Mouse (Mus musculus): Measurements from ENCODE around the gene Mosmo.

Gene Mosmo

DNA sequence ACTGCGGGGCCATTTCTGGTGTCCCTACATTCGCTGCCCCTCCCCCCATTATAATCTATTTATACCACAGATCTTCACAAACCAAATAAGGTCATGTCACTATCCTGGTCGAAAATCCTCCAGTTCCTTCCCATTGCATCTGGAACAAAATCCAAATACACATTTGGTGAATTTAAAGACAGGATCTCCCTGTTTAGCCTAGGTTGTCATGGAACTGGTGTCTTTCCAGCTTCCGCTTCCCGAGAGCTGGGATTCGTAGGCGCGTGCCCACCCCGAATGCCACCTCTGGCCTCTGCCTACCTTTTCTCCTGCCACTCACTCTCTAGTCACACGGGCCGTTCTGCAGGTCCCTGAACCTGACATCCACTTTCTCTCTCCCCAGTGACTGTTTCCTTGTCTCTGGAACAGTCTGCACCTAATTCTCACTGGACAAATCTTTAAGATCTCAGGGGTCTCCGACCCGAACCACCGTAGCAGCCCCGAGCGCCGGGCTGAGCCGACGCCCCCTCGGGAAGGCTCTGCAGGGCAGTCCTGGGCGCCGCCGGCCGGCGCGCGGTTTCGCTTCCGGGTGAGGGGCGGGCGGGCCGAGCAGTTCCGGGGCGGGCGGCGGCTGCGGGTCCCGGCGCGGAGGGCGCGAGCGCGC lies at the start of gene Mosmo:
Gene Mosmo (plus strand): TSS at position 618 of the 643 bp plus-strand sequence.
- no peak for DNase-seq (ENCODE audit: low read depth, low spot score)

- DNase-seq (ENCODE audit: low read depth, low spot score), result peak; percentile 68
These were observed 44.9 kb upstream of the Mosmo start for GRCm38 (mm10) chr7:120632518-120632917.

- no peak for DNase-seq (ENCODE audit: low read depth, low spot score)
These were observed 43.1 kb upstream of the Mosmo start for GRCm38 (mm10) chr7:120634301-120634700.

DNA sequence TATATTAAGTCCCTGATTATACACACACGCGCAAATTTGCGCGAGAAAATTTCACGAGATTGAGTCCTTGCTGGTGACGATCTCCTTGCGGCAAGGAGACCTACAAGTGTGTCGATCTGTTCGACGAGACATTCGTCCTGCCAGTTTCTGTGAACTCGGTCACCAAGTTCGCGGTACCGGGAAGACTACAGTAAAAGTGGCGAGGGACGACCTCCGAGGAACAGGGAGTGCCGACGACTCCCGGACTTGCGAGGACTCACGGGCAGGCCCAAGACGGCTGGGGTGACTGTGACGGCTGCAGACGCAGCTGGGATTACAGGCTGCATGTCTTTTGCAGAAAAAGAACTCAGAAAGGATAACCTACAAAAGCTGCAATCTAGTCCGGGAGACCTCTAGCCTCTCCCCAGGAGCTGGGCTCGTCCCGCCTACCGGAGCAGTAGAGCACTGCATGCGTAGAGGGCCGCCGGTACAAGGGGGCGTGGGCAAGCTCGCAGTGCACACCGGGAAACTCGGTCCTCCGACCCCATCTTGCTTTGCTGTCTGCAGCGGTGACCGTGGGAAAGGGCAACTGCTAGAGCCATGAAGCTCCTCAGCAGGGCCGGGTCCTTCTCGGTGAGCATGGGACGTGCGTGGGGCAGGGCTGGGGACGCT lies 42.6 kb upstream of the Mosmo start, which contains the start of gene Uqcrc2:
Gene Uqcrc2 (plus strand): TSS at position 466 of the 651 bp plus-strand sequence.
- peak; percentile 91 for DNase-seq (ENCODE audit: low read depth, low spot score)

- DNase-seq (ENCODE audit: low read depth, low spot score), result no peak
These were observed 42.0 kb upstream of the Mosmo start for GRCm38 (mm10) chr7:120635362-120635781.

DNA sequence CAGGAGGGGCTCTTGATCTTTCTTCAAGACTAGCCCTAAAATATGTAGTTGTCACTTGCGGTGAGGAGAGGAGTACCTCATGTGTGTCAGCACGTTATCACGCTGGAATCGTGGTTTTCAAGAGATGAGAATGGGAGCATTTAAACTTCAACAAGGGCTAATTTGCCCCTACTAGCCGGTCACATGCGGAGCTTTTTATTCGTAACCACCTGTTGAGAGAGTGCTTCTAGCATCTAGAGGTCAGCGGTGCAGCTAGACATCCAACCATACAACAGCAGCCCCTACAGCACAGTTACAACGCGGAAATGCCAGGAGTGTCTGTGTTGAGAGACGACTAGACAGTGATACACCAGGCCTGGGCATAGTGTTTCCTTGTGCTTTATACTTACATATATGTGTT lies 41.6 kb upstream of the Mosmo start:
- no peak for DNase-seq (ENCODE audit: low read depth, low spot score)

DNA sequence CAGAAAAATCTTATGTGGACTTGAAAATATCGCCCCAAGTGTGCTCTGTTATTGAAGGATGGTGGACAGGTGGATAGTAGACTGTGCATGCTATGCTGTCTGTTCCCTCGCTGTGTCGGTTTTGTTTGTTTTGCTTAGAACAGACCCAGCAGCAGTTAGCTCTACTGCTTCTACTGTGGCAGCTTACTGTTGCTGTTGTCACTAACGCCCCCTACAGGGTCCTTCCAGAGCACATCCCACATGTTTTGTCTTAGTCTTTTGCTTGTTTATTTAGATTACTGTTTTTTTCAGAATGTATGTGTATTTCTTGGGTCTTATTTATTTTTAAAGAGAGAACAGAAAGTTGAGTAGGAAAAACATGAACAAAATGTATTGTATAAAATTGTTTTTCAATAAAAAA lies 34.2 kb upstream of the Mosmo start:
- DNase-seq (ENCODE audit: low read depth, low spot score), result no peak

- peak; percentile 79 for DNase-seq (ENCODE audit: low read depth, low spot score)
These were observed 29.6 kb upstream of the Mosmo start for GRCm38 (mm10) chr7:120647849-120648248.

- DNase-seq (ENCODE audit: low read depth, low spot score), result no peak
These were observed 15.3 kb upstream of the Mosmo start for GRCm38 (mm10) chr7:120662079-120662478.

DNA sequence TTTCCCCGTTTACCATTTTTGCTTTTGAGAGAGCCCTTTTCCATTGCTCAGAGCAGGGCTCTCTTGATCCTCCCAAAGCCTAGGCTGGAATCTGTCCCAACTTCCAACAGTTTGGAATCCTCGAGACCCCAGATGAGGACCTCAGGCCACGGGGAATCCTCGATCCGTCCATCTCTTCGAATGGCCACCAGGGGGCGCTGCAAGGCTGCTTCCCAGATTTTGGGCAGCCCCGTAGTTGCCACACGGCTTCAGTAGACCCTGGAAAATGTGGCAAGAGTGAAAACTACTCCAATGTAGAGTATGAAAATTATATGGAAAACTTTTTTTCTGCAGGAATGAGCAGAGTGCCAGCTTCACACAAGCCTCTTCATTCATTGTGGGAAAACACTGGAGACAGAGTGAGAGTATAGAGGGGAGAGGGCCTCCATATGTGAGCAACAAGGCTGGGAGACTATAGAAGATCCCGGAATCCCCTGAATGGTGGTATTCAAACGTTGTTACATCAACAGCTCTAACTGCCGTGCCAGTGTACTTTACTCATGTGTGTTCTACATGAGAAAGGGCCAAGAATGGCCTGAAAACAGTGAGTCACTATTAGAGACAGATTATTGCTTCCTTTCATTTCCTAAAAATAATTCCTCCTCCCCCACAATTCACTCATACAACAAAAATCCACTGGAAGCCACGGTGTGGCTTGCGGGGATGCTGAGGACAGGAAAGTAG lies 7.1 kb upstream of the Mosmo start, which contains the start of gene Pdzd9:
Gene Pdzd9 (minus strand): TSS at position 191 of the 723 bp plus-strand sequence.
- no peak for DNase-seq (ENCODE audit: low read depth, low spot score)

- no peak for DNase-seq (ENCODE audit: low read depth, low spot score)
These were observed 6.1 kb upstream of the Mosmo start for GRCm38 (mm10) chr7:120671271-120671670.

- no peak for DNase-seq (ENCODE audit: low read depth, low spot score)
These were observed 530 bp downstream of the Mosmo start for GRCm38 (mm10) chr7:120677764-120678531.

DNA sequence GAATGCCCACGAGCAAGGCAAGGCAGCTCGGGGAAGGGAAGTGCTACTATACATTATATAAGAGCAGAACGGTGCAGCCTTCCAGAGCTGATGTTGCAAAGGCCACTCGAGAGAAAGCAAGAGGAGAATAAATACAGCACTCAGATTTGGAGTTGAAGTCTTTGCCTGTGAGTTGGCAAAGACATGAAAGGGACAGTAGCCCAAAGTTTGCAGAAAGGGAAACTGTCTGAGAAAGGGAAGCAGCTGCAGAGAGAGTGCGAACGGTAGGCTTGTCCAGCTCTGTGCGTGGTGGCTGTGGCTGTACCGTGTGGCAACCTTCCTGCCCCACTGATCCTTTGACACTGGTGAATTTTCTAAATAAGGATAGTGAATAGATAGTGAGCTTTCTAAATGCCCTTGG lies 1.6 kb downstream of the Mosmo start:
- DNase-seq (ENCODE audit: low read depth, low spot score), result no peak

GRCm38 (mm10) chr7:120682002-120682401 lies 4.6 kb downstream of the Mosmo start:
- DNase-seq (ENCODE audit: low read depth, low spot score), result no peak

DNA sequence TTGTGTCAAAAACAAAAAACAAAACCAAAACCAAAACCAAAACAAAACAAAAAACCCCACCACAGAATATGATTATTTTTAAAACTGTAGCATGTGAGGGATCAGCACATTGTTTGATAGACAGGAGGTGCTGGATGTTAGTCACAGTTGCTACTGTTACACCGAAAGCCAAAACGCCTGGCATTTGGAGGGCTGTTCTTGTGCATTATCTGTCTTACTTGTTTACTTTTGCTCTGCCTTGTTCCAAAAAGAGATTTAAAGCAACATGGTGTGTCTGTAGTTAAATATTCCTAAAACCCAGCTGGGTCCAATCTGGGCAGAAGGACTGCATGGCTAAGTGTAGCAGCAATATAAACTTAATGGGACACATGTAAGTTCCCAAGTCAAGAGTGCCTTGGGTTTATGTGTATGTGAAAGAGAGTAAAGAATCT lies 7.3 kb downstream of the Mosmo start:
- no peak for DNase-seq (ENCODE audit: low read depth, low spot score)

DNA sequence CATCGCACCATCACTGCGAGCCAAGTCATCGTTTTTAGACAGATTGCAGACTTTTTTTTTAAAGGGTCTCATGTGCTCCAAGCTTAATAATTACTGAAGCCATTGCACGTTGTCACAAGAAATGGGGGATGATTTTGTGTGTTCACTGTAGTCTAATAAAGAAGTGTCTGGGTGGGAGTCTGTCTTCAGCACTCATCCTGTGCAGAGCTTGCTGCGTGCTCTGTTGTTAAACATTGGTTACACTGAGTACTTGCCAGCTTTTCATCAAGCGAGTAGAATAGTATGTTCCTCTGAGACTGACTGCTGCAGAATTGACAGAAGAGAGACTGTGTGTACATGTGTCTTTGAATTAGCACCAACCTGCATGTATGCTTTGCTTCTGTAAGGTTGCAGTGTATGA lies 7.8 kb downstream of the Mosmo start:
- DNase-seq (ENCODE audit: low read depth, low spot score), result no peak

DNA sequence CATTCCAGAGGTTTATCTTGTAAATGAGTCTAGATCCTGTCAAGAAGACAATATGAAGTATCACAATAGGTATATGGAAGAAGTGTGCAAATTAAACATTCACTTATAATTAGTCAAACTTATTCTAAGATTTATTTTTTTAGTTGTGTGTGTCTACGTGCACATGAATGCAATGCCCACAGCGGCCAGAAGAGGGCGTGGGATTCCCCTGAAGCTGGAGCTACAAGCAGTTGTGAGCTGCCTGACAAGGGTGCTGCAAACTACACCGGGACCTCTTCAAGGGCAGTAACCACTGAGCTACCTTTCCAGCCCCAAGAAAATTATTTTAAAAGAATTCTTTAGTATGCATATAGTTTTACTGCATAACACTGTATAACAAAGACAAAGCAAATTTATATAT lies 13.2 kb downstream of the Mosmo start:
- DNase-seq (ENCODE audit: low read depth, low spot score), result no peak

DNA sequence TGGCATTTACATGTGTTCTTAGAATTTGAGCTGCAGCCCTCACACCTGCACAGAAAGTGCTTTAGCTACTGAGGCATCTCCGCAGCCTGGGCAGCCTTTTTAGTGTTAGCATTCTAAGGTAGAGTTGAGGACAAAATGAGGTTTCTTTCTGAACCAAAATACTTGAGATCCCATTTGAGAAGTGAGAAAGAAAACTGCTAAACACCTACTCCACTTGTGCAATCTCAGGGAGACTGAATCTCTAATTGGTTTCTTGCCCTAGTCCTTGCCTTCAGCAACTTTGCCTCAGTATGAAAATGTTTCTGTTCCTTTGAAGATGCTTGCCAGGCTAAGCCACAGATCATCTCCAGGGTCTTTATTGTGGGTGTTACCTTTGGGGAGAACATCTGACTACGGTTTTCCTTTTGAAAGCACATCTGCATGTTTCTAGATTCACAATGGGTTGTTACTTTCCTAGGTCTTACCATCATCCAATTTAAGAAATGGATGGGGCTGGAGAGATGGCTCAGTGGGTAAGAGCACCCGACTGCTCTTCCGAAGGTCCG lies 16.5 kb downstream of the Mosmo start:
- no peak for DNase-seq (ENCODE audit: low read depth, low spot score)

GRCm38 (mm10) chr7:120695196-120695595 lies 17.8 kb downstream of the Mosmo start:
- no peak for DNase-seq (ENCODE audit: low read depth, low spot score)

- no peak for DNase-seq (ENCODE audit: low read depth, low spot score)
These were observed 18.2 kb downstream of the Mosmo start for GRCm38 (mm10) chr7:120695641-120696040.

GRCm38 (mm10) chr7:120696331-120696730 lies 18.9 kb downstream of the Mosmo start:
- DNase-seq (ENCODE audit: low read depth, low spot score), result no peak

Measured in telencephalon, adult 2 months (tissue).